Mouse (Mus musculus) Patski (cell line): Measurements from ENCODE around the gene Cdc42ep5. TPM values are rescaled to one million over a fixed set of nuclear protein-coding genes. Genes with fewer than 3 reads are reported as not detected.
"Not testable (repeated sequence)": the region's sequence is repeated elsewhere in the genome, so short reads cannot be mapped to it uniquely, and the experiment has no call there.

ENCODE experiments used
- ATAC-seq: fragments of 100-300 bp; one replicate; pipeline ENCODE4 v1.8.0; 2021
- CTCF ChIA-PET: fragments of 350-600 bp; sonication (Branson Sonifier 250); formaldehyde crosslinking; loops from one replicate; lab custom pipeline; 2022; ENCODE audit warnings: inconsistent platforms; lab: Charles Lee
- POLR2A ChIA-PET: fragments of 350-600 bp; sonication (Branson Sonifier 250); formaldehyde crosslinking; loops from one replicate; lab custom pipeline; 2022; ENCODE audit warnings: antibody characterized with exemption, inconsistent platforms; lab: Charles Lee
- DNase-seq: peaks from one replicate; pipeline ENCODE4 v3.0.0-alpha.2; 2011; ENCODE audit warnings: low read depth, low spot score
- H3K27me3 ChIP-seq: fragments of 371-371 bp; one replicate; pipeline ENCODE4 v1.5.1; 2021
- CTCF ChIP-seq: fragments of 100-300 bp; IDR thresholded peaks from one replicate; pipeline ENCODE4 v1.5.1; 2021
- in situ Hi-C: fragments of 300-500 bp; cut with MboI; formaldehyde crosslinking; loops from 3 replicates; pipeline ENCODE4 v1.11.1; 2018; ENCODE audit warnings: low pct_unique_long_range_greater_than_20kb, mixed read lengths
- polyA plus RNA-seq: library from polyadenylated mRNA; unstranded; gene quantifications from one replicate; pipeline ENCODE4 v1.2.3, GENCODE M21; 2021

Cdc42ep5 gene
- 0.58 TPM for polyA plus RNA-seq

DNA sequence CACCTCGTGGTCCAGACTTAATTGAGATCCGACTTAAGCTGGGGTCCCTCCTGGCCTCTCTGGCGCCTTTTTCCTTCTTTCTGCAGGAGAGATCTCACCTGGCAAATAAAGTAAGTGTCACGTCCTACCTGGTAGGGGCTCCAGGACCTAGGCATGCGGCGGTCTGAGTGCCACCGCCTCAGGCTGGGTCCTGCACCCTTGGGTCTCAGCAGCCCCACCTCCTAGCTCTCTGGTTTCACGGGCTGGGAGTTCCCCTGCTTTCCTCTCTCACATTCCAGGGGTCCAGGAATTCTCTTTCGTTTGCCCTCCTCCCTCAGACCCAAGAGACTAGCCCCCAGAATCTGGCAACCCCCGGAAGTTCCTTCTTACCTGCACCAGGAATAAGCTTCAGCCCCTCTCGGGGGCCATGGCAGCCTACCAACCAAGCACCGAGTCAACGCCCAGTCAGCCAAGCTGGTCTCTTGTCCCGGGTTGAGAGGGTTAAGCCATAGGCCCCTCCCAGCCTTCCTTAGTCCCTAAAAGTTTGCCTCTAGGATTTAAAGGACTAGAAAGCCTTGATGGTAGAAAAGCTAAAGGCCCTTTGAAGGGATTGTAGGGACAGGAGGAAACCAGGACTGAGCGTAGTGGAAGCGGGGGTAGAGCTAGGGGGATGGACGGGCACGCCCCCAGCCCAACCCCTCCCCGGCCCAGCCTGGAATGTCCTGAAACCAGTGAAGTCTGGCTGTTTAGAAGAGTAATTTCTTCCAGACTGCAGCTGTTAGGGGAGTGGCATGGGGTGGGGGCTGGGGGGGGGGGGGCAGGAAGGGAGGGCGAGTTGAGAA lies at the start of gene Cdc42ep5:
Cdc42ep5 (minus strand) TSS at position 771 of the 821 bp plus-strand sequence.
- in situ Hi-C loops: loop anchor here (25.0 kb wide), 1 partner anchor 923 kb away; the partner anchor contains the start of gene Epn1
- ChIA-PET POLR2A (no interaction called here), CTCF (interaction anchor here (1.6 kb wide), 1 partner anchor 18 kb away, joined by 3 read pairs; no protein-coding TSS in a partner anchor)
- no peaks in the 10 kb centered on the region for H3K27me3 ChIP-seq
- ATAC-seq (peak; percentile 64), DNase-seq (no peak)
- no peak for TF ChIP-seq CTCF

DNA sequence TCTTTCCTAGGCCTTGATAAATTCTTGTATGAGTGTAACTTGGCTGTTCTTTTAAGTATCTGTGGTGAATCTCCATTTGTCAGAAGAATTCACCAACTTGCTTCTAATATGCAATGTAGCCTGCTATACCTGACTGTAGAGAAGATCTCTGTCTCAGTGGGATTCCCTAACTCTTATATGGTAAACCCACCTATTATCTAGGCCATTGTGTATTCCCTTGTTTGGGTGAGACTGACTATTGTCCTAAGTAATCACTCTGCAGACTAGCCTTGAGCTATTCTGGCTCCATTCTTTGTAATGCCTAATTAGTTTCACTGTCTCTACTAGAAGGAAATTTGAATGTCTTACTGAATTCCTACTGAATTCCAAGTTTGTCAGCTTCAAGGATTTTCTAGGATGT lies 48.8 kb upstream of the Cdc42ep5 start:
- POLR2A ChIA-PET, CTCF ChIA-PET, DNase-seq, in situ Hi-C loops, H3K27me3 ChIP-seq, ATAC-seq: not testable (repeated sequence)

DNA sequence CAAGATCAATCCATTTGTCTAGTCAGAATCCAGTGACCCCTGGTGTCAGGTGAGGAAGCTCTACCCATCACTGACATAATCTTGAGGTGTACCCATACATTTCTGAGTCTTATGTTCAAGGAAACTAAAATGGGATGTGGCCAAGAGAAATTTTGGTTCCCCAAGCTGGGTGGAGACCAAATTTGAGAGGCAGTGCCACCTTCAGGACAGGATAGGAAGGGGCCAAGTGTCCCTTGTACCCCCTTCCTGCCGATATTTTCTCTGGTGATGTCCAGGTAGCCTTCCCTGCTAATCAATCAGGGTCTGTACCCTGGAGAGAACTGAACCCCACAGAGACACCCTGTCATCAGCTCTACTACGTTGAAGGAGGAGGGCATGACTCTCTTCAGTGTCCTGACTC lies 44.0 kb upstream of the Cdc42ep5 start:
- CTCF ChIA-PET: no interaction called here
- ATAC-seq (no peak), DNase-seq (no peak)
- no peak for TF ChIP-seq CTCF
- in situ Hi-C loops: no loop called here
- POLR2A ChIA-PET: no interaction called here
- no peaks in the 10 kb centered on the region for H3K27me3 ChIP-seq

DNA sequence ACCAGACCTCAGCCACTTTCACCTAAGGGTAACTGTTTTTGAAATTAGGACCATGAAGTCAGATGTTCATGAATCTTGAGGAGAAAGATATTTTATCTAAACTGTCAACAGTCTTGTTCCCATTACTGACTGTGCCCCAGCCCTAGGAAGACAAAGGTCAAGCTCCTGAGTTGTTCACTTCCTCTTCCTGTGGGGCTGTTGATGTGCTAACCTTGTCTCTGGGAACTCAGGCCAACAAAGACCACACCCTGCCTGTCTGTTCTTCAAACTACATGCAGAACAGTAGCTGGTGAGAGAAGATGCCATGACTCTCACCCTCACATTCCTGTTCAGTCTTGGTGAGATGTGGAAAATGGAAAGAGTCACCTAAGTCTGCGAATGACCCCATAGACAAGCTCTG lies 42.5 kb upstream of the Cdc42ep5 start:
- DNase-seq (no peak), ATAC-seq (no peak)
- ChIA-PET POLR2A (no interaction called here), CTCF (no interaction called here)
- no peak for TF ChIP-seq CTCF
- no peaks in the 10 kb centered on the region for H3K27me3 ChIP-seq
- in situ Hi-C loops: no loop called here

DNA sequence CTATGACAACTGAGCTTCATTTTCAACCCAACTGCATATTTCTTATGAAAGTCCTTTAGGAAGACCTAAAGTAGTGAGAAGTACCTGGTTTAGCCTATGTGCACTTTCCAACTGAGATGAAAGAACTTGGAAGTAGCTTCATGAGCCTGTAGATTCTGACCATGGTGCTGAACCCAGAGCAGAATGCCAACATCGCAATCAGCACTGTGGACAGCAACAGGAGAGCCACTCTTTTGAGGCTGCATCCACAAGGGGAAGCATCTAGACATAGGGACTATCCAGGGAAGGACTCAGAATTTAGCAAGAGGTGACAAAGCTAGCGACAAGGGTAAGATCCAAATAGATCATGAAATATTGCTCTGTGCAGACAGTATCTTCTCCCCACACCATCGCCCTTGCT lies 13.8 kb upstream of the Cdc42ep5 start:
- ChIA-PET CTCF (no interaction called here), POLR2A (no interaction called here)
- peaks cover 10% of the 10 kb centered on the region for H3K27me3 ChIP-seq
- no peak for TF ChIP-seq CTCF
- peak; percentile 43 for DNase-seq
- peak; percentile 39 for ATAC-seq
- in situ Hi-C loops: no loop called here

DNA sequence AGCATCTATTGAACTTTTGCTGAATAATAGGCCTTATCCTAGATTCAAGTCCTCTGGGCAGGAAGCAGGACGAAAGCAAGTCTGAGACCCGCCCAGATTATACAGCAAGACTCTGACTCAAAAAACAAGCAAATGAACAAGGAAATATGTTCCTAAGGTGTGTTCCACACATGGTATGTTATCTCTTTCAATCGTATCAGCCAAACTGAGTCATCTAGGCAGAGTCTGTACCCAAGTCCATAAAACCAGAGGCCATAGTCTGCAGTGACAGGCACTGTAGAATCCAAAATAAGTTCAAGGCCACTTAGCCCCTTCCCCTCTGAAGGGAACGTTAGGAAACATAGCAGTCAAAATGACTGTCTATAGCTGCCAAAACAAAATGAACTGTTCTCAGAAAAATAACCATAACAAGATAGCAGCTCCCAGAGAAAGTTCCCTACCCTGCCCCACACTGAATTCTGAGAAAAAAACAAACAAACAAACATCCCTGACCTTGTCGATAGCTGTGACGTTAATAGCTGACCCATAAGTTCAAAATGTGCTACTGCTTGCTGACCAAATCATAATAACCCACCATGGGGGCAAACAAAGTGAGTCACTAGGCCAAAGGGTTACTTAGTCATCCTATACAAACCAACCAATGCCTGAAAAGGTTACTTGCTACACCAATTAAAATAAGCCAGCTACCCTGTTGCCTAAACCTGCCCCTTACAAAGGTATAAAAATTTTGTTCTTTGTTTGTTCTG lies 5.7 kb upstream of the Cdc42ep5 start:
- POLR2A ChIA-PET: no interaction called here
- TF ChIP-seq CTCF: no peak
- in situ Hi-C loops: loop anchor here (25.0 kb wide), 1 partner anchor 917 kb away; the partner anchor contains the start of gene Epn1

DNA sequence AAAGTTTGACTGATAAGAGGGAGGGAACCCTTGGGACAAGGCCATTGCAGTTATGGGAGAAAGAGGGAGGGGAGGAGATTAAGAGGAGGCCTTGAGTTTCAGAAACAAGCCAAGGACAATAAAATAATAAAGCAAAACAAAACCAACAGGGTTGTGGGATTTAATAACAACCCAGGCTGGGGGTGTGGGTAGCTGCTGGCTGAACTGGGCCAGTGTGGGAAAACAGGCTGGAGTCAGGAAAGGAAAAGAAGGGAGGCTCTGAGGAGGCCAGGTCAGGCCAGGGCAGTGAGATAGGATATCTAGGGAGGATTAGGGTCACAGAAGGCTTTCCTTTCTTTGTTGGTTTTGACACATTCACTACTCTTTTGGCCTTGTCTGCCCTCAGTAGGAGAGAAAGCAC lies 2.4 kb upstream of the Cdc42ep5 start:
- no peak for ATAC-seq
- in situ Hi-C loops: loop anchor here (25.0 kb wide), 1 partner anchor 920 kb away; the partner anchor contains the start of gene Epn1
- ChIA-PET POLR2A (no interaction called here), CTCF (no interaction called here)
- H3K27me3 ChIP-seq: no peaks in the 10 kb centered on the region
- no peak for TF ChIP-seq CTCF
- DNase-seq: no peak

More for the DNA sequence above, 5.7 kb upstream of the Cdc42ep5 start:
- ATAC-seq (no peak), DNase-seq (no peak)
- H3K27me3 ChIP-seq: no peaks in the 10 kb centered on the region
- CTCF ChIA-PET: no interaction called here

DNA sequence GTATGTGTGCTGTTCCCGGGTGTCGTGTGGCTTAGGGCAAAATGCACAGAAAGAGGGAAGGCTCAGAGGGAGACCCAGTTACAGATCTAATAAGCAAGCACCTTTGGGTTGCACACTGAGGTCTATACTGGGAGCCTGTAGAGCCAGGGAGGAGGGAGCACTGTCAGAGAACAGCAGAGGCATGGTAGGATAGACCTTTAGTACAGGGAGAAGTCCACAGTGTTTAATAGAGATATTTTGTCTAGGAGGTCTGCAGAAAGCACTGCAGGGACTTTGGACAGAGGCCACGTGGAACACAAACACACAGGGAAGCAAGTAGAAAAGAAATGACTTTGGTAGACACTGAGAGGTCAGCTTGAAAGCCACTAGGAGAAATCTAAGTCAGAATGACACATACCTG lies 626 bp upstream of the Cdc42ep5 start:
- ChIA-PET CTCF (no interaction called here), POLR2A (no interaction called here)
- no peak for DNase-seq
- no peaks in the 10 kb centered on the region for H3K27me3 ChIP-seq
- no peak for ATAC-seq
- TF ChIP-seq CTCF: no peak
- in situ Hi-C loops: loop anchor here (25.0 kb wide), 1 partner anchor 922 kb away; the partner anchor contains the start of gene Epn1

DNA sequence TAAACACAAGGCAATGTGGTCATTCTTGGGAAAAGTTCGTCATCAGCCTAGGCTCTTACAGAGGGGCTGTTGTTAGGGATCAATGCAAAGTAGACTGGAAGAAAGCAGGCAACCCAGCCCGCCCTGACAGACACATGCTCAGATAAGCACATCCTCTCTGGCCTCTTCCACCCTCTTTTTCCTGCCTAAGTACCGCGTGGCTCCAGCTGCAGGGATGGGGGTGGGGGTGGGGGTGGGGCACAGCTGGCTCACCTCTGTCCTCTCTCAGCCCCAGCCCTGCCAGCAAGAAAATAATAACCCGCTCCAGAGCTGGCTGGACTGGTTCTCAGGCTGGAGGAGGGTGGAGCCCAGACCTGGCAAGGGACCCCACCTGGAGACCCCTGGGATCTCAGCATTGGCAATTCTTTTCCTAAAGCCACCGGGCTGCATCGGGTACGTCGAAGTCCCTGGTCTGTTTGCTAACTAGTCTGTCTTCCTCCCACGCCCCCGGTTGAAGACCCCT lies 1.0 kb downstream of the Cdc42ep5 start:
- H3K27me3 ChIP-seq: no peaks in the 10 kb centered on the region
- no peak for TF ChIP-seq CTCF
- in situ Hi-C loops: loop anchor here (25.0 kb wide), 1 partner anchor 924 kb away; the partner anchor contains the start of gene Epn1
- CTCF ChIA-PET: interaction anchor here (1.6 kb wide), 1 partner anchor 17 kb away, joined by 3 read pairs; no protein-coding TSS in a partner anchor
- ATAC-seq: no peak
- POLR2A ChIA-PET: no interaction called here
- DNase-seq: no peak

DNA sequence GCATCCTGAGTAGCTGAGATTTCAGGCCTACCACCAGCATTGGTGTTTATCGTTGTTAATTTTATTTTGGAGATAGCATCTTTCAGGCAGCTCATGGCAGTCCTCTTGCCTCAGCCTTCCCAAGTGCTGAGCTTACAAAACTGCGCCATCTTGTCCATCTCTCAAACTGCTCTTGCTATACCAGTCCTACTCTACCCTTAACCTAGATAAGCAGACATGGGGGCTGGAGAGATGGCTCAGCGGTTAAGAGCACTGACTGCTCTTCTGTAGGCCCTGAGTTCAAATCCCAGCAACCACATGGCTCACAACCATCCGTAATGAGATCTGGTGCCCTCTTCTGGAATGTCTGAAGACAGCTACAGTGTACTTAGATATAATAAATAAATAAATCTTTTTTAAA lies 3.1 kb downstream of the Cdc42ep5 start:
- in situ Hi-C loops: loop anchor here (25.0 kb wide), 1 partner anchor 926 kb away; the partner anchor contains the start of gene Epn1

More for the DNA sequence above, 3.1 kb downstream of the Cdc42ep5 start:
- CTCF ChIA-PET, ATAC-seq, DNase-seq, H3K27me3 ChIP-seq, POLR2A ChIA-PET: not testable (repeated sequence)
